Mouse (Mus musculus): Measurements from ENCODE around the gene Acsf2.
A peak's percentile ranks its signal among the peaks of the same experiment; 100 is the strongest.

The Acsf2 gene

DNA sequence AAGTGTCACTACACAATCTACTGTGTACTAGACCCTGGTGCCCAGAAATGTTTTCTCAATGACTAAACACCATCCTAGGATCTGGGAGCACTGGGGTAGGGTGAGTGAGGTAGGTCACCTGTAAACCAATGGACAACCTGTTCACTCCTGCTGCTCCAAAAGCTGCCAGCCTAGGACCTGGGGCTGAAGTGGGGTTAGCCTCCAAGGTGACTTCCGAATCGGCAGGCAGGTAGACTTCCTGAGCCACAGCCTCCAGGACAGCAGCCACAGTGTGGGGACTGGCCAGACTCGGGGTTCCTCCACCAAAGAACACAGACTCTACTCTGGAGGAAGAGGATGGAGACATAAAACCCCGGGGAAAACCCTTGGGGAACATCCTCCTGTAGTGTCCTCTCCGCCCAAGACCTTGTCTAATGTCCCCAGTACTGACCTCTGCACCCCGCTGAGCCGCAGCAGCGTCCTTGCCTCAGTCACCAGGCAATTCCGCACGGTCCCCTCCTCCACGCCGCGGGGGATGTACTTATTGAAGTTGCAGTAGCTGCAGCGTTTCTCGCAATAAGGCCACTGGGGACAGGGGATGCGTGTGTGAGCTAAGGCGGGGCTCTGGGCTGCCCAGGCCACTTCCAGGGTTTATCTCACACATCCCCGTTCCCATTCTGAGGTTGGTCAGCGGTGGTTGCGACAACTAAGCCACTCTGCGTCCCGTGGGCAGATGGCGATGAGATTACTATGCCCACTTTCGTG lies 53.5 kb downstream of the Acsf2 start:
- no peak for DNase-seq (ENCODE audit: low read depth, low spot score)

DNA sequence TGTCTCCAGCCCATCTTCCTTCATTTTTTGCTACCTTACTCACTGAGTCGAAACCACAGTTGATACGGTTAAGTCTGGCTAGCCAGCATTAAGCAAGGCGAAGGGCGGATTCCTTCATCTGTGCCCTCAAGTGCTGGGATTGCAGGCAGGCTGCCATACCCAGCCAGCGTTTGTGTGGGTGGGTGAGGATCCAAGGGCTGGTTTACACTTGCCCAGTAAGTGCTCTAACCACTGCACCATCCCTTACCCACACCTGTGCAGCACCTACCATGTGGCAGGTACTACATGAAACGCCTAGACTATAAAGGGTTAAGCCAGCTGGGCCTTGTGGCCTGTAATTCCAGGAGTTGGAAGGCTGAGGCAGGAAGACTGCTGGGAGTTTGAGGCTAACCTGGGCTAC lies 54.4 kb downstream of the Acsf2 start:
- DNase-seq (ENCODE audit: low read depth, low spot score) = no peak

DNA sequence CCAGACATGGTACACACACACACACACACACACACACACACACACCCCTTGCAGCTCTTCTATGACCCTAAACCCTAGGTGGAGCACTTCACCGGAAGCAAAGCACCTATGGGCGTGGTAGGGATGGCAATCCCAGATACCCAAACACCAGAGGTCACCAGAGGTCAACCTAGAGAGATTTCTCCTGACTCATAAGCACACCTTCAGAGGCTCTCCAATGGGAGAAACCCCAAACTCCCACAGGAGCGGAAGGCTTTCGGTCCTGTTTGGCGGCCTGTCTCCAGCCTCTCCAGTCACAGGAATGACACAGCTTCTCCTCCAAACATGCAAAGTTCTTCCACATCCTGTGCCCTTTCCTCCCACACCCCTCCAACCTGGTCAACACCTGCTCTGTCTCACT lies 55.3 kb downstream of the Acsf2 start:
- DNase-seq (ENCODE audit: low read depth, low spot score) = no peak

DNA sequence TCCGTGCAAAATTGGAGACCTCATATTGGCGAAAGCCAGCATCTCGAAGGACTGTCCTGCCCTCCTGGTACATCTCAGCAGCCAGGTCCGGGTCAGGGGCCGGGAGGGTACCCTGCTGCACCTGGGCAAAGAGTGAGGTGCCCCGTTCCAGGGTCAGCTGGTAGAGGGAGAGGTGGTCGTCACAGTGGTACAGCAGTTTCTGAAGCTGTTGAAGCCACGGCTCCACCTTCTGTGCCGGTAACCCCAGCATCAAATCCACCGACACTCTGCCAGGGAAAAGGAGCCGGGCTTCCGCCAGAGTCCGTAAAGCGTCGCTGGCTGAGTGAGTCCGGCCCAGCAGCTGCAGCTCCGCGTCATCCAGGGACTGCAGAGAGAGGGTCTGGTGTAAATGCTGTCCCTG lies 57.2 kb downstream of the Acsf2 start:
- no peak for DNase-seq (ENCODE audit: low read depth, low spot score)

DNA sequence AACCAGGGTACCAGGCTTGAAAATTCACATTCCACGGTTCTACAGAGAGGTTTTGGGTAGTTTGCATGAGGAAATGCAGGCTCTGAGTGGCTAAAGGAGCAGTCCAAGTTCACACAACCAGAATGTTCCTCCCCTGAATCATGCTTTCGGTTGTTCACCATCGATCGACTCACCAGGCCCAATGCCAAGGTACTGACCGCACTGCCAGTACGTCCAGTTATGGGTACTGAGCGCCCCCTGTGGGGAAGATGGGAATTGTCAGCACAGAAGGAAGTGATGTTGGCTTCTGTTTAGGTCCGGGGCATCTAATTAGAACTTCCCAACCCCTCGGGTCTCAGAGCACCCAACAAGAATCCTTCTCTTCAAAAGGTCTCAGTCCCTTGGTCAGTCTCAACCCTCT lies 57.7 kb downstream of the Acsf2 start:
- peak; percentile 50 for DNase-seq (ENCODE audit: low read depth, low spot score)

DNA sequence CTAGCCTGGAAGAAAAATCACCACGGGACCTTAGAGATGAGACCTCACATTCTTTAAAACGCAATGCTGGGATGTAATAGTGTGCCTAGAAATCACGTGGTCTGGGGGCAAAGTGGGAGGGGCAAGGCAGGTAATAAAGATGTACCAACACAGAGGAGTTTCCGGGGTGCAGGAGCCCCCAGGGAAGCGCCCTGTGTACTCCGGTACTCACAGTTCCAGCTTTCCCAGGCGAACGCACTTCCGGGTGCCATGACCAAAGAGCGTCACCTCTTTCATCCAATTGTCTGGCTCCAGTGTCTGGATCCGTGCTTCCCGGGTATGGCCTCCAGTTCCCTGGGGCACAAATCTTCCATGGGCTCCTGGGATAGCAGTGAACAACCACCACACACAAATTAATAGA lies 58.3 kb downstream of the Acsf2 start:
- DNase-seq (ENCODE audit: low read depth, low spot score) = no peak

DNA sequence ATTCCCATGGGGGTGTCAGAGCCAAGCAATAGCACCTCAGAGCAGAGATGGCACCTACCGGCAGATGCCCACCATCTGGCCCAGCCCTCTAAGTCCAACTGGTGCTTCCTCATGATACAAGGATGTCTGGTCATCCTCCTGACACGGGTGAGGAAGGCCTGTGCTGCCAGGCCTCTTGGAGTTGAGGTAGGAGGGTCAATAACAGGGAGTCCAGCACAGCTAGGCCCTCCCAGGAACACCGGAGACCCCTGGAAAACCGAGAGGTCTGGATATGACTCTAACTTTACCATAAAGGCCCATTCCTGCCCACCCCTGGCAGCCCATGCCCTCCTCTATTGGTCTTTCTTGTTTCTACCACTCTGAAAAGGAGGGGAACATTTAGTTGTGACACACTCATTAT lies 59.3 kb downstream of the Acsf2 start:
- no peak for DNase-seq (ENCODE audit: low read depth, low spot score)

DNA sequence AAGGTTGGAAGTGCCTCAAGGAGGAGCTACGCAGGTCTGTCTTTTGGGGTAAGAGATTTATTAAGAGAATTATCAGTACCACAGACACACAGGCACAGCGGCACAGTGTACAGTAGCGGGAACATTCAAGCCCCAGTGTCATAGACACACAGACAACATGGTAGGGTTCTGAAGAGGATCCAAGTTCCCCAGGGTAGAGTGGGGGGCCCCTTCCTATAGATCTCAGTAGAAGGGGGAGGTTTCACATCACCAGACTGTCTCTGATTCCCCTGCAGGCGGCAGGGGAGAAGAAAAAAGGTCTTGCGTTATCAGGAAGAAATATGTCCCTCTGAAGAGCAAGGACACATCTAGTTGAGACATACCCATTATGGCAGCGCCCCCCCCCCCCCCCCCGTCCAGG lies 61.9 kb downstream of the Acsf2 start:
- no peak for DNase-seq (ENCODE audit: low read depth, low spot score)

DNA sequence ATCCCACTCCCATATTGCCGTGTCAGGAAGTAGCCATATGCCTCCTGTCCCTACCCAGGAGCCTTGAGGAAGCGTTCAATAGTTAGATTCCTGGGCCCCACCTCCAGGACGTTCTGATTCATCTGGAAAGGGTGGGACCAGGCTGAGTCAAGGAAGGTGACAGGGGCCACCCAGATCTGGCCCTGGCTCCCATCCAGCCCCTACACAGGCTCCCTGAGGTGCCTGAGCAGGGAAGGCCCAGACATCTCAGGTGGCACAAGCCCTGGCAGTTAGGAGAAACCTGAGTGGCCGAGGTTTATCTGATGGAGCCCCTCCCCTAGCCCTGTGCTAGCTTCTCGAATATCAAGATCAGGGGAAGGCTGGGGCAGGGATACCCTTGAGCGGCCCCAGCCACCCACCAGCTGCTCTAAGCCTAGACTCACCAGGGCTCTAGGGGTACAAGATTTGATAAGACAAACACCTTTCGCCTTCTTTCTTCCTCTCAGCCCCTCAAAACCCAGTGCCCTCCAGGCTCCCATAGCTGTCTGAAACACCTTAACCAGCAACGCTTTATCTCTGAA lies 62.9 kb downstream of the Acsf2 start:
- DNase-seq (ENCODE audit: low read depth, low spot score) = no peak

DNA sequence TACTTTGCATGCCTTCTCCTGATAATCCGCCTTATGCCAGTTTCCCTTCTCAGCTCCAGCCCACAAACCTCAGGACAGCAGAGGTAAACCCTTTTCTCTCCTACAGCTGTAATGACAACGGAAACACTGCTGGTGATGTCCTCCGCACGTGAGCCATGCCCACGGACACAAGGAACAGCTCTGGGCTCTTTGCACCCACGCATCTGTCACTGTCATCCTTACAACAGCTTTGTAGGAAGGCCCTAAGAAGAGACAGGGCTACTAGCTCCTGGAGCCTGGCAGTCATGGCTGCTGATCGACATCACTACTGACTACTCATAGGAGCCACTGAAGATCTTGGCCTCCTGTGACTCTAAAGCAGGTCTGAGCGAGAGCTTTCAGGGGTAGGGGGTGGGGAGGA lies 68.5 kb downstream of the Acsf2 start:
- DNase-seq (ENCODE audit: low read depth, low spot score) = no peak

DNA sequence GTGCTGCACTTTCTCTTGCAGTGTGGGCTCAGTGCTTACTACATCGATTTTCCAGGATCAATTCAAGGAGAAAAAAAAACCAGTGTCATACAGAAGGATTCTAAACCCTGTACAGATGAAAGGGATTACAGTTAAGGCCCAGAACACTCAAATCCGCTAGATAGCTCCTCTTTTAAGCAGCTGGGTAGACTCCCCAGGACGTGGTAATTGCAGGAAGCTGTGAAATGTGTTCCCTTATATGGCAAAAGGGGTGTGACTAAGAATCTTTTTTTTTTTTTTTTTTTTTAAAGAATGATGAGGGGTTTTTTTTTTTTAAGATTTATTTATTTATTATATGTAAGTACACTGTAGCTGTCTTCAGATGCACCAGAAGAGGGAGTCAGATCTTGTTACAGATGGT lies 72.8 kb downstream of the Acsf2 start:
- no peak for DNase-seq (ENCODE audit: low read depth, low spot score)

DNA sequence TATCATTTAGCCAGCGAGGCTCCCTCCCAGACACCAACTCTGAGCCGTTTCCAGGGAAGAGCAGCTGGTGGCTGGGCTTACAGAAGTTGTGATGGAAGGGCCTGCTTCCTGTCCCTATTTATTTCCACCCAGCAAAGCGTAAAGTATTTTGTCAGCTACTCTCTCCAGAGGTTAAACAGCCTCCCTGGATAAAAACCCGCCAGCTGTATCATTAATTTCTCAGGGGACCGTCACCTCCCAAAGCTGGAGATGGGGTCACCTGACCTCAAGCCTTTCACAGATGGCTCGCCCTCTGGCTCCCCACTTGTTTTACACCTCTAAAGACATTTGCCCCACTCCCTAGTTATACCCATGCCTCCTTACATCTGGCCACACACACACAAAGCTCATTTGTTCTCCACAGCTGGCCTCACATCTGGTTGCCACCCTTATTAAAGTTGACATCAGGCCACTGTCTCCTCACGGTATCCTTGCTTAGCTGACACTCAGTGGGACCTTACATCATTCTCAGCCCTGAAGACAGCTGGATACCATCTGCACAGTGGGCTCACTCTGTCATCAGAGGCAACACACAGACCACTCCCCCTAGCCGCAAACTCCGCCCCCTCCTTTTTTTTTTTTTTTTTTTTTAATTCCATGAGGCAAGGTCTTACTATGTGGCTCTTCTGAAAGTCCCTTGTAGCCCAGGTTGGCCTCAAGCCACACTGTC lies 75.3 kb downstream of the Acsf2 start:
- DNase-seq (ENCODE audit: low read depth, low spot score) = no peak

DNA sequence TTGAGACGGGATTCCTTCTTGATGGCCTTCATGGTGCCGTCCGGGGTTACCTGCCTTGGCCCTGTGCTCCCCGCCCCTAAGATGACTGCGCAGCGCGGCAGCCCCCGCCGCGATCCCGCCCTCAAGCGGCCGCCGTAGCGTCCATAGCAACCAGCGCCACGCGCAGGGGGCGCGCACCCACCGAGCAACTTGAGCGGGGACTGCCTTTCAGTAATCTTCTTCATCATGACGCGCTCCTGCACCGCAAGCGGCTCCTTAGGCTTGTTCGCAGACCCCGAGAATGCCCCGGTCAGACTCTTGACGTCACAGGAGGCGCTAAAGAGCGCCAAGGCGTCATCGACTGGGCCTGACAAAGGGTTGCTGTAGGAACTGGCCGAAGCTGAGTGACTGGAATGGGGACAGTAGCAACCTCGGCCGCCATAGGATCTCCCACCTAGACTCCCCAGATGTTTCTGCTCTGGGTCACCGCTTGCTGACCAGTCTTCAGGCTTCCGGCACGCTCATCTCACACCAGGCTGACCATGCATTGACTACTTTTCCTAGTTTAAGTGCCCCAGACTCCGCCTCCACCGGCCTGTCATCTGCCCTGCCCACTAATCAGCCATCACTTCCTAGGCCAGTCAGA lies 80.3 kb downstream of the Acsf2 start, which contains the start of gene Mycbpap:
TSS of gene Mycbpap (minus strand) at position 524 of the 625 bp plus-strand sequence.
- no peak for DNase-seq (ENCODE audit: low read depth, low spot score)

DNA sequence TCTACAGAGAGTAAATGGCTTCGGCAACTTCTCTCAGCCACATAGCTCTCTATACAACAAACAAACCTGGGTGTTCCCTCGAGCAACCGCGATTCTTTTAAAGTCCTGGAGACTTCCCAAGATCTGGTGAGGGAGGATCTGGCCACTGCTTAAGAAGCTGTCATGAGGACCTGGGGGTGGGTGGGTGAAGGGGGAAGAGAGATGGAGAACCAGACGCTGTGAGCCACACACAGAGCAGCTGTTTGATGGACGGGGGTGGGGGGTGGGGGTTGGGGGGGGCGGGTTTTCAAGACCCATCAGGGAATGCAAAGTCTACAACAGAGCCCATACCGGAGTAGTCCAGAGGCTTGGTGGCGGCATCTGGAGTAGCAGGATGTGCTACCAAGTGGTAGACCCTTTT lies 88.2 kb downstream of the Acsf2 start:
- no peak for DNase-seq (ENCODE audit: low read depth, low spot score)

DNA sequence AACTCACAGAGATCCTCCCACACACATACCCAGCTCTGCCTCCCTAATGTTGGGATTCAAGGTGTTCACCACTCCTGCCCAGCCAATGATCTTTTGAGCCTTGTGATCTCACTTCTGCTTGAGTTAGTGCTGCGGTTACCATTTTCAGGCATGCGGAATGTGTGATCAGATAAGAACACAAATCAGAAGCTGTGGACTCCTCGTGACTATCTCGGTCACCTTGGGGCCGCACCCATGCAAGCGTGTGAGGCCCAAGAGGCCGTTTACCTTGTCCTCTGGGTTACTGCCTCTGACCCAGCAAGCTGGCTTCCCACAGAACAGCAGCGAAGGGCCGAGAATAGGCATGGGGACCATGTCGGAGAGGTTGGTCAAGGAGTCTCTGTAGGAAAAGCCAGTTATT lies 92.7 kb downstream of the Acsf2 start:
- DNase-seq (ENCODE audit: low read depth, low spot score) = no peak
